Mouse (Mus musculus): ENCODE results near the gene Sgce. TPM values are rescaled to one million over a fixed set of nuclear protein-coding genes. Genes with fewer than 3 reads are reported as not detected.

The Sgce gene
- total RNA-seq, 2 experiments from 2014 or later: 36.2 to 43.2 TPM

DNA sequence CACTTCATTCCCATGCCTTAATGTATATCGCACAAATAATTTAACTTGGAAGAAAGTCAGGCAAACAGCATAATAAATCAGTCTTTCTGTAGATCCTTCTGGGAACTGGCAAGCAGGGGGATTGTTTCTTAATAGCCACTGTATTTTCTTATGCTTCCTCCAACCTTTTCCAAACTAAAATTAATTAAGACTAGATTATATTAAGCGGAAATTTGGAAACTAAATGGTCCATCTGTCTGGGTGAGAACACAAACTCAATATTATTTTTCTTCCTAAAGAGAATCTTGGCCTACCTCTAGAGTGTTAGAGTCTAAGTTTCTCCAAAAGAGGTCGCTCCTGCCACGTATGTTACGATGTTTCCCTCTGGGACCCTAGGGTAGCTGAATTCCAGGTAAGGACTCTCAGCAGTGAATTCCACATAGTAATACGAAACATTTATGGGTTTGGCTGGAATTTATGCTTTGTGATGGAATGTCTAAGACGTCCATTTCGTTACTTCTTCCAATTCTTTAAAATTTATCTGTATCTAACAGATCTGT, 94.3 kb downstream of the Sgce start:
- no peak for DNase-seq

DNA sequence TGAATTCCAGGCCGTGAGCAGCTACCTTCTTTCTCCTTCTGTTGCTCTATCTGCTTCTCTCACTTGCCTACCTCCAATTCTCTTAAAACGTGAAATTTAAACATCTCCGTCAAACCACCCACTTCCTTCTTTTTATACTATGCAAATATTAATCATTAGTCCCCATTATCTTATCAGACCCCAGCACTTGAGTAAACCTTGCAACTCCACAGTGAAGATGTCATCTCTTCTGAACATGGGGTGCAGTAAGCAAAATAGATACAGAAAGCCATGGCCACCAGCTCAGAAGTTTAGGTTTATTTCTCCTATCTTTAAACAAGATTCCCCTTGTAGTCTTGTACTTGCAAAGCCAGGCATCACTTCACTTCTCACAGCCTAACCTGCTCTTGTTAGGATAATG, 99.7 kb downstream of the Sgce start:
- DNase-seq: no peak

DNA sequence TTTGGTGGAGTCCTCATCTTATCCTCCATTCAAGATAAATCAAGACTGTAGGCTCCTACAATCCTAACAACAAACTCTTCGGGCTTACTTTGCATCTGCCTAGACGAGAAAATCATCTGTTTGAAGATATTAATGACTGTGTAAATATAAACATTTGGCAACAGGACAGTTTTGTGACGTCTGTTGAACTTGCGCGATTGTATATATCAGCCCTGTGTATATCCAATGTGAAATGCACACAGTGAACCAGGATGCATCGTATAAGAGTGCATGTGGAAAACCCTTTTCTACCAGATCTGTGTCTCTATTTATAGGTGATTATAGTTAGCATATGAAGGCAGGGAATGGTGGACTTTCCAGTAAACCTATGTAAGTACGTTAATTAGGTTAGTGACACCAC, 104.9 kb downstream of the Sgce start:
- DNase-seq: no peak

DNA sequence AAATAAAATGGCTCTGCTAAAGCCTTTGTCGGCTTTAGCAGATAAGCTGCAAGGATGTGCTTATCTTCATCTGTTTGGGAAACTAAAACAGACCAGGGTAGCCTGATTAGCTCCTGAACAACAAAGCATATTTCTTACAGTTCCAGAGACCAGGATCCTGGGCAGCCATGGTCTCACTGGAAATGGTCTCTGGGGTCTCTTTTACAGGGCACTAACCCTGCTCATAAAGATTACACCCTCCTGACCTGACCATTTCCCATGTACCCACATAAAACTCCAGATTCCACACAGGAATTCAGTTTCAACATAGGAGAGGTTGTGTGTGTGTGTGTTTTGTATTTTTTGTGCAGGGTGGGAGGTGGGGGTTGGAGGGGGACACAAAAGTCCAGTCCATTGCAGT, 112.2 kb downstream of the Sgce start:
- no peak for DNase-seq

DNA sequence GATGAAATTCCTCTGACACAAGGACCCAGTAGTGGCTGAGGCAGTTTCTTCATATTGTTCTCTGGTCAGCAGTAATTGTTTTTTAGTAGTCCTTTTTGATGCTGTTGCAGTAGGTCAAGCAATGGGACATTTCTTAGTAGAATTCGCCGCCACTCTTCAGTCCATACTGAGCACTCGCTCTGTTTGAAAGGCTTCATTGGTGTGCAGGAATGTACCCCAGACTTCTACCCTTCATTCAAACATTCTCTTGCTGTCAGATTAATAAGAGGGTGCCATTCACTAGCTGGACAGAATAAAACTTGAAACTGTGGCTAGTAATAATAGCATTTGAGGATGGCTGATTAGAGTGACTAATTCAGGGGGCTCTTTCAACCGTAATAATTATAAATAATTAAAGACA, 113.8 kb downstream of the Sgce start:
- DNase-seq: no peak

- no peak for DNase-seq
Observed at GRCm38 (mm10) chr6:4631464-4631863, 115.5 kb downstream of the Sgce start.

Other genes with a start within 250 kb of the Sgce start
- gene Col1a2, start 242.4 kb downstream of the Sgce start, total RNA-seq (2021): 1,000 to 10,000 TPM; 2,936 to 4,479 TPM
- gene Casd1, start 146.4 kb downstream of the Sgce start, total RNA-seq (2021): 10 to 100 TPM; 30.1 to 34.6 TPM
- 10 to 100 TPM; 27.9 to 37.8 TPM for gene Peg10, start 99 bp upstream of the Sgce start, total RNA-seq (2021)
- gene Ppp1r9a, start 155.7 kb upstream of the Sgce start, total RNA-seq (2021): 10 to 100 TPM; 16.7 to 21.4 TPM